Mouse (Mus musculus): ENCODE measurements around the gene Emc3.

- TF ChIP-seq CTCF (IDR thresholded peaks at IDR 0.05; ENCODE audit: borderline replicate concordance, insufficient read depth, low read depth, low read length), result no peak
- no peak for TF ChIP-seq POLR2A (IDR thresholded peaks at IDR 0.05; ENCODE audit: borderline replicate concordance, insufficient read depth, low read length)
Measured at GRCm38 (mm10) chr6:113465602-113466001, 65.8 kb downstream of the Emc3 start.
